Mouse (Mus musculus): ENCODE results near the gene Zfp462. TPM values are rescaled to one million over a fixed set of nuclear protein-coding genes. Genes with fewer than 3 reads are reported as not detected.
"Not testable (repeated sequence)": the region's sequence is repeated elsewhere in the genome, so short reads cannot be mapped to it uniquely, and the experiment has no call there.

Zfp462 gene
- total and polyA plus RNA-seq, 3 experiments: 0.05 TPM; not detected in 2

DNA sequence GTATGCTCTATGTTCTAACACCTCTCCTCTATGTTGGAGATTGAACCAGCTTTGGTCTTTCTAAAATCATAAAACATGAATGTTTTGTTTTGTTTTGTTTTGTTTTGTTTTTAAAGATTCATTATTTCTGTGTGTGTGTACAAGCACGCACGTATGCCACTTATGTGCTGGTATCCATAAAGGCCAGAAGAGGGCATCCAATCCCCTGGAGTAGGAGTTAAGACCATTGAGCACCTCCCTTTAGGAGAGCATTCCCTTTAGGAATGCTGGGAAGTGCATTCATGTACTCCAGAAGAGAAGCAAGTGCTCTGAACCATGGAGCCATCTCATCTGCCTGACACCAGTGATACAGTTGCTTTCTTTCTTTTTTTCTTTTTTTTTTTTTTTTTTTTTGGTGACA is 21.5 kb upstream of the Zfp462 start:
- Histone ChIP-seq H3K9me3 (replicated peaks) (peaks cover 24% of the 10 kb centered on the region), H3K4me1 (ENCODE audit: insufficient read depth, low read depth, low read length) (no peaks in the 10 kb centered on the region), H3K4me3 (ENCODE audit: low read depth, low read length) (no peak overlapping the region), H3K27me3 (ENCODE audit: insufficient read depth, low read length) (no peaks in the 10 kb centered on the region), H3K36me3 (replicated peaks) (no peaks in the 10 kb centered on the region)
- TF ChIP-seq TAL1 (conservative IDR thresholded peaks at IDR 0.05; ENCODE audit: low read depth, low read length) (no peak), CTCF (IDR thresholded peaks at IDR 0.05; ENCODE audit: low read depth, low read length) (no peak), GATA2 (IDR thresholded peaks at IDR 0.05; ENCODE audit: borderline replicate concordance, low read depth, low read length) (no peak)
- ATAC-seq (ENCODE audit: extremely low read depth, insufficient number of reproducible peaks, low FRiP score, poor library complexity, severe bottlenecking) (no peak), DNase-seq (ENCODE audit: low spot score) (no peak)

DNA sequence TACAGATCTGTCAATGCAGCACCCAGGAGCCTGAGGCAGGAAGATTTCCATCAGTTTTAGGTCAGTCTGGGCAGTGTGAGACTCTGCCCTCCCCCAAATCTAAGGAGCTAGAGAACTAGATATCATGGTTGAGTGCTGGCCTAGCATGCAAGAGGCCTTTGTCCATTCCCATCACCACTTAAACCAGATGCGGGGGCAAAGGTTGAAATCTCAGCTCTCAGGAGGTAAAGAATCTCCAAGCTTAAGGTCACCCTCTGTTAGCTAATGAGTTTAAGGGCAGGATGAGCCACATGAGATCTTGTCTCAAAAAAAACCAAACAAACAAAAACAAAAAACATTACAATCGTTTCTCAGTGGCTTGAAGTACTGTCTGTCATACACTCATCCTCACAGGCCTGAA is 20.5 kb upstream of the Zfp462 start:
- Histone ChIP-seq H3K9me3 (replicated peaks) (peaks cover 21% of the 10 kb centered on the region), H3K27me3 (ENCODE audit: insufficient read depth, low read length) (no peaks in the 10 kb centered on the region), H3K4me1 (ENCODE audit: insufficient read depth, low read depth, low read length) (no peaks in the 10 kb centered on the region), H3K36me3 (replicated peaks) (no peaks in the 10 kb centered on the region), H3K4me3 (ENCODE audit: low read depth, low read length) (no peak overlapping the region)
- ATAC-seq (ENCODE audit: extremely low read depth, insufficient number of reproducible peaks, low FRiP score, poor library complexity, severe bottlenecking) (no peak), DNase-seq (ENCODE audit: low spot score) (no peak)
- TF ChIP-seq POLR2AphosphoS5 (IDR thresholded peaks at IDR 0.05; ENCODE audit: insufficient replicate concordance, low read depth, low read length): no peak

DNA sequence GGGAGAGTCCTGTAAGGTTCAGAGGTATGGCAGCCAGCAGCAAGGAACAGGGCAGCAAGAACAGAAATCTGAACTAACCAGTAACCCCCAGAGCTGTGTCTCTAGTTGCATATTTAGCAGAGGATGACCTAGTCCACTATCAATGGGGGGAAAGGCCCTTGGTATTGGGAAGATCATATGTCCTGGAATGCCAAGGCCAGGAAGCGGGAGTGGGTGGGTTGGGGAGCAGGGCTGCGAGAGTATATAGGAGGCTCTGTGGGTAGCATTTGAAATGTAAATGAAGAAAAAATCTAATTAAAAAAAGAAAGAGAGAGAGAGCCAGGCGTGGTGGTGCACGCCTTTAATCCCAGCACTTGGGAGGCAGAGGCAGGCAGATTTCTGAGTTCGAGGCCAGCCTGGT is 18.4 kb upstream of the Zfp462 start:
- not testable (repeated sequence) for H3K27me3 ChIP-seq (ENCODE audit: insufficient read depth, low read length); ATAC-seq (ENCODE audit: extremely low read depth, insufficient number of reproducible peaks, low FRiP score, poor library complexity, severe bottlenecking); H3K4me1 ChIP-seq (ENCODE audit: insufficient read depth, low read depth, low read length); H3K4me3 ChIP-seq (ENCODE audit: low read depth, low read length); DNase-seq (ENCODE audit: low spot score); H3K36me3 ChIP-seq (replicated peaks)
- H3K9me3 ChIP-seq (replicated peaks): peaks cover 21% of the 10 kb centered on the region

DNA sequence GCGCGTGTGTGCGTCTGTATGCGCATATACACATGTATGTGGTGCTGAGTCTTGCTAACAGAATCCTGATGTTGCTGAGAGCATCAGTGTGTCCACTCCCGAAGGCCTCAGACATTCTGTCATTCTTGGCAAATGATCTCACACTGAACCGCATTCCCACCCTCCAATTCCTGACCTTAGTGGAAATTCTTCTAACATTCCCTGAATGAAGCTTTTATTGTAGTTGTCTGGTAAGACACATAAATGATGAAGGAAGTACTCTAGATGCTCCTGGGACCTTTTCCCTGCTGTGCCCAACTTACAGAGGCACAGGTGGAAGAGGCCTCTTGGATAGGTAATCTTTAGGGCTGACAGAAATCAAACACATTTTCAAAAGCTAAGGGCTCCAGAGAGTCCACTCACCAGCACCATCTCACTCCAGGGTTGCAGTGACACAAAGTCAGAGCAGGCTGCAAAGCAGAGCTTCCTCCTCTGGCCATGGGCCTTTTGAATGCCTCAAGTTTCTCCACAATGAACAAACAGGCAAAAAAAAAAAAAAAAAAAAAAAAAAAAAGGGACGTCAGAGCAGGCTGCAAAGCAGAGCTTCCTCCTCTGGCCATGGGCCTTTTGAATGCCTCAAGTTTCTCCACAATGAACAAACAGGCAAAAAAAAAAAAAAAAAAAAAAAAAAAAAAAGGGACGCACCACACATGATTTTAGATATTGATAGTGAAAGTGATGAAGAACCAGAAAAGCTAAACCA is 17.4 kb upstream of the Zfp462 start:
- H3K9me3 ChIP-seq (replicated peaks): peaks cover 24% of the 10 kb centered on the region
- H3K27me3 ChIP-seq (ENCODE audit: insufficient read depth, low read length); H3K36me3 ChIP-seq (replicated peaks); ATAC-seq (ENCODE audit: extremely low read depth, insufficient number of reproducible peaks, low FRiP score, poor library complexity, severe bottlenecking); H3K4me3 ChIP-seq (ENCODE audit: low read depth, low read length); H3K4me1 ChIP-seq (ENCODE audit: insufficient read depth, low read depth, low read length); DNase-seq (ENCODE audit: low spot score): not testable (repeated sequence)

DNA sequence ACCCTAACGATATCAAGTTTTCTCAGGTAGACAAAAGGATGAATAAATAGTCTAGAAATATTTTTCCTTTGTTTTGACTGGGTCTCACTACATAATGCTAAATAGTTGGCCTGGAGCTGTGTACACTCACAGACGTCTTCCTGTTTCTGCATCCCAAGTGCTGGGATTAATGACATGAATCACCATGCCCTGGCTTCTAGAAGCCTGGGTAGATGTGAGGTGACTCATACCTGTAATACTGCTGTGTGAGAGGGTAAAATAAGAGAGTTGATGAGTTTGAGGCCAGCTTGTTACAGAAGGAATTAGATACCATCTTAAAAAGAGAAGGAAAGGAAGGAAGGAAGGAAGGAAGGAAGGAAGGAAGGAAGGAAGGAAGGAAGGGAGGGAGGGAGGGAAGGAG is 15.2 kb upstream of the Zfp462 start:
- H3K27me3 ChIP-seq (ENCODE audit: insufficient read depth, low read length): no peaks in the 10 kb centered on the region
- TF ChIP-seq TAL1 (conservative IDR thresholded peaks at IDR 0.05; ENCODE audit: low read depth, low read length) (no peak), CTCF (IDR thresholded peaks at IDR 0.05; ENCODE audit: low read depth, low read length) (no peak), GATA1 (IDR thresholded peaks at IDR 0.05; ENCODE audit: borderline replicate concordance, low read length) (no peak)
- DNase-seq (ENCODE audit: low spot score) (no peak), ATAC-seq (ENCODE audit: extremely low read depth, insufficient number of reproducible peaks, low FRiP score, poor library complexity, severe bottlenecking) (no peak)
- H3K4me1 ChIP-seq (ENCODE audit: insufficient read depth, low read depth, low read length): no peaks in the 10 kb centered on the region
- no peak overlapping the region for H3K4me3 ChIP-seq (ENCODE audit: low read depth, low read length)
- H3K9me3 ChIP-seq (replicated peaks): peaks cover 30% of the 10 kb centered on the region
- no peaks in the 10 kb centered on the region for H3K36me3 ChIP-seq (replicated peaks)

DNA sequence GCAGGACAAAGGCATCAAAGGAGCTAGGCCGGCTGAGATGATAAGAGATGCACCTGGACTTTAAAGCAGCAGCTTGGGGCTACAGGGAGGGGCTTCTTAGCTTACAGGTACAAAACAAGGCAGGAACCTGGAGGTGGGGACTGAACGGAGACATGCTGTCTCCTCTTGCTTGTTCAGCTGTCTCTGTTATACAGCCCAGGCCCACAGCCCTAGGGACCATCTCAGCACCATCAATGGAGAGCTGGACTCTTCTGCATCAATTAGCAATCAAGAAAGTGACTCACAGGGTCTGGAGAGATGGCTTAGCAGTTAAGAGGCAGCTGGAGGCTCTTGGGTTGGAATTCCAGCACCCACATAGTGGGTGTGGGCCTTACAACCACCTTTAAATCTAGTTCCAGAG is 12.2 kb upstream of the Zfp462 start:
- TF ChIP-seq POLR2AphosphoS5 (IDR thresholded peaks at IDR 0.05; ENCODE audit: insufficient replicate concordance, low read depth, low read length) (no peak), TAL1 (conservative IDR thresholded peaks at IDR 0.05; ENCODE audit: low read depth, low read length) (no peak), GATA1 (IDR thresholded peaks at IDR 0.05; ENCODE audit: borderline replicate concordance, low read length) (no peak)
- Histone ChIP-seq H3K9me3 (replicated peaks) (peaks cover 26% of the 10 kb centered on the region), H3K36me3 (replicated peaks) (no peaks in the 10 kb centered on the region), H3K27me3 (ENCODE audit: insufficient read depth, low read length) (no peaks in the 10 kb centered on the region), H3K4me1 (ENCODE audit: insufficient read depth, low read depth, low read length) (no peaks in the 10 kb centered on the region), H3K4me3 (ENCODE audit: low read depth, low read length) (no peak overlapping the region)
- no peak for ATAC-seq (ENCODE audit: extremely low read depth, insufficient number of reproducible peaks, low FRiP score, poor library complexity, severe bottlenecking)
- no peak for DNase-seq (ENCODE audit: low spot score)

DNA sequence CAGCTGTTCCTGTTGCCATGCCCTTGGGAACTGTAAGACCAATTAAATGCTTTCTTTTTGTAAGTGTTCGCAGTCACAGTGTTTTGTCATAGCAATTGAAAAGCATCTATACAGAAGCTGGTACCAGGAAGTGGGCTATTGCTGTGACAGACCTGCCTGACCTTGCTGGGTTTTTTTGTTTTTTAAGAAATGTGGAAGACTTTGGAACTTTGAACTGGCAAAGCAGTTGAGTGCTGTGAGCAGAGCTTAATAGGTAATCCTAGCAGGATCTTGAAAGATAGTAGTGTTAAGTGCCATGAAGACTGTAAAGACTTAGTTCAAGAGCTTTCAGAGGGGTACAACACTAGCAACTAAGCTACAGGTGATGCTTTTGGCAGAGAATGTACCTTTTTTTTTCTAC is 7.7 kb upstream of the Zfp462 start:
- TF ChIP-seq POLR2AphosphoS5 (IDR thresholded peaks at IDR 0.05; ENCODE audit: insufficient replicate concordance, low read depth, low read length) (no peak), CTCF (IDR thresholded peaks at IDR 0.05; ENCODE audit: low read depth, low read length) (no peak)
- H3K4me3 ChIP-seq (ENCODE audit: low read depth, low read length): no peak overlapping the region
- H3K36me3 ChIP-seq (replicated peaks): no peaks in the 10 kb centered on the region
- ATAC-seq (ENCODE audit: extremely low read depth, insufficient number of reproducible peaks, low FRiP score, poor library complexity, severe bottlenecking) (no peak), DNase-seq (ENCODE audit: low spot score) (no peak)
- no peaks in the 10 kb centered on the region for H3K4me1 ChIP-seq (ENCODE audit: insufficient read depth, low read depth, low read length)
- peaks cover 22% of the 10 kb centered on the region for H3K9me3 ChIP-seq (replicated peaks)
- no peaks in the 10 kb centered on the region for H3K27me3 ChIP-seq (ENCODE audit: insufficient read depth, low read length)

All from G1E (cell line).